18 mouse cellular contexts compared by ENCODE assay signal in genomic region chr5:143683696-143684095, GRCm38 (mm10). TPM values are rescaled to one million over a fixed set of nuclear protein-coding genes. Genes with fewer than 3 reads are reported as not detected.
A peak's percentile ranks its signal among the peaks of the same experiment; 100 is the strongest.
DNase-seq lines count a peak whose midpoint lies in the region; ATAC-seq and TF ChIP-seq lines count a peak whose summit lies in the region.
"Had no signal": no experiment of that assay in that cellular context is flagged by ENCODE, and none has a peak within 500 bp of the region (broad histone marks: within the 10 kb centered on the region; RNA-seq: fewer than 3 reads in every experiment).

No protein-coding gene starts in this region.

- DNase-seq in hindbrain, embryonic 10.5 days (ENCODE audit: low spot score): no peak
- DNase-seq in hindbrain, postnatal 0 days (ENCODE audit: low spot score): no peak
- peak; percentile 30 for DNase-seq in CD4-positive helper T cell, adult 2 months (ENCODE audit: low read depth, low spot score)
- DNase-seq in limb, embryonic 10.5 days (ENCODE audit: low spot score): no peak
- no peak for DNase-seq in midbrain, embryonic 10.5 days (ENCODE audit: low spot score)
- DNase-seq in adrenal gland, postnatal 4 days (ENCODE audit: low spot score in 2 of 2): no peak
- DNase-seq in thymus, postnatal 25 days: no peak
- DNase-seq: adrenal gland, postnatal 36 days; cerebellum, postnatal 36 days; gastrocnemius, postnatal 10 days; layer of hippocampus, postnatal 36 days; lung, adult 18-20 months had no signal

- no peaks in the 10 kb centered on the region for H3K9me3 ChIP-seq in hindbrain, embryonic 10.5 days
- no peaks in the 10 kb centered on the region for H3K9me3 ChIP-seq in hindbrain, postnatal 0 days (ENCODE audit: low read length)
- H3K9me3 ChIP-seq in limb, embryonic 10.5 days (replicated peaks): no peaks in the 10 kb centered on the region
- no peaks in the 10 kb centered on the region for H3K9me3 ChIP-seq in midbrain, embryonic 10.5 days (replicated peaks)
- H3K9me3 ChIP-seq: forebrain, embryonic 13.5 days; heart, embryonic 10.5 days; midbrain, embryonic 15.5 days had no signal

- no peak overlapping the region for H3K4me2 ChIP-seq in hindbrain, postnatal 0 days (ENCODE audit: low read depth, low read length)
- H3K4me2 ChIP-seq: forebrain, embryonic 13.5 days; midbrain, embryonic 15.5 days had no signal

- peak overlapping the region; percentile 50; the same call in 1 of the 2 replicates for H3K27ac ChIP-seq in hindbrain, embryonic 10.5 days
- H3K27ac ChIP-seq in hindbrain, postnatal 0 days: no peak overlapping the region
- peak overlapping the region; percentile 67; the same call in 1 of the 2 replicates for H3K27ac ChIP-seq in limb, embryonic 10.5 days
- H3K27ac ChIP-seq in midbrain, embryonic 10.5 days (replicated peaks): no peak overlapping the region
- H3K27ac ChIP-seq: forebrain, embryonic 13.5 days; heart, embryonic 10.5 days; macrophage; midbrain, embryonic 15.5 days had no signal

- peaks cover 20% of the 10 kb centered on the region for H3K36me3 ChIP-seq in hindbrain, embryonic 10.5 days
- peaks cover 12% of the 10 kb centered on the region; the same call in 1 of the 2 replicates for H3K36me3 ChIP-seq in hindbrain, postnatal 0 days (ENCODE audit: insufficient read depth, low read length)
- H3K36me3 ChIP-seq in limb, embryonic 10.5 days: peaks cover 39% of the 10 kb centered on the region
- peaks cover 24% of the 10 kb centered on the region for H3K36me3 ChIP-seq in midbrain, embryonic 10.5 days
- H3K36me3 ChIP-seq: midbrain, embryonic 15.5 days had no signal

- WGBS in hindbrain, embryonic 10.5 days: 66% methylated on average over 6 of the region's 6 CpGs
- 64% methylated on average over 6 of the region's 6 CpGs for WGBS in hindbrain, postnatal 0 days
- 80% methylated on average over 6 of the region's 6 CpGs for WGBS in limb, embryonic 10.5 days
- WGBS in midbrain, embryonic 10.5 days: 82% methylated on average over 6 of the region's 6 CpGs

- peaks cover 12% of the 10 kb centered on the region for H3K4me1 ChIP-seq in hindbrain, embryonic 10.5 days (replicated peaks)
- H3K4me1 ChIP-seq in hindbrain, postnatal 0 days (ENCODE audit: insufficient read depth, low read length): no peaks in the 10 kb centered on the region
- H3K4me1 ChIP-seq in limb, embryonic 10.5 days: peaks cover 35% of the 10 kb centered on the region
- H3K4me1 ChIP-seq in midbrain, embryonic 10.5 days: peaks cover 9% of the 10 kb centered on the region
- H3K4me1 ChIP-seq: midbrain, embryonic 15.5 days had no signal

- no peak overlapping the region for H3K9ac ChIP-seq in hindbrain, postnatal 0 days (replicated peaks; ENCODE audit: low read length)
- H3K9ac ChIP-seq: forebrain, embryonic 13.5 days; midbrain, embryonic 15.5 days had no signal

- no peak overlapping the region for H3K4me3 ChIP-seq in hindbrain, embryonic 10.5 days
- H3K4me3 ChIP-seq in hindbrain, postnatal 0 days (ENCODE audit: low read length): no peak overlapping the region
- H3K4me3 ChIP-seq in limb, embryonic 10.5 days: no peak overlapping the region
- H3K4me3 ChIP-seq in midbrain, embryonic 10.5 days: no peak overlapping the region
- H3K4me3 ChIP-seq: forebrain, embryonic 13.5 days; heart, embryonic 10.5 days; midbrain, embryonic 15.5 days had no signal

- no peak for TF ChIP-seq CTCF in hindbrain, postnatal 0 days (IDR thresholded peaks at IDR 0.05; ENCODE audit: low read depth)

- ATAC-seq in hindbrain, postnatal 0 days: no peak
- ATAC-seq in activated CD4-positive, CD25-positive, alpha-beta regulatory T cell, adult 4 months: peak; percentile 51
- ATAC-seq: forebrain, embryonic 13.5 days; intestine, postnatal 0 days; midbrain, embryonic 15.5 days had no signal

- no peaks in the 10 kb centered on the region for H3K27me3 ChIP-seq in hindbrain, embryonic 10.5 days (ENCODE audit: insufficient read depth, poor library complexity, severe bottlenecking)
- no peaks in the 10 kb centered on the region for H3K27me3 ChIP-seq in hindbrain, postnatal 0 days (ENCODE audit: insufficient read depth, low read length)
- H3K27me3 ChIP-seq in limb, embryonic 10.5 days (ENCODE audit: low read depth, poor library complexity, severe bottlenecking): no peaks in the 10 kb centered on the region
- H3K27me3 ChIP-seq in midbrain, embryonic 10.5 days (ENCODE audit: low read depth, poor library complexity, severe bottlenecking): no peaks in the 10 kb centered on the region
- H3K27me3 ChIP-seq: forebrain, embryonic 13.5 days; midbrain, embryonic 15.5 days had no signal

RNA-seq across cellular contexts. Expression of gene Usp42, which starts 48.4 kb away (rescaled TPM):
- polyA plus RNA-seq in hindbrain, embryonic 10.5 days (2016; fragmentation: Nextera tagmentation; extraction: Ambion mirVana): 27.0 and 28.4 TPM in 2 replicates
- total RNA-seq in hindbrain, postnatal 0 days (2014; rRNA removed): 16.9 and 20.4 TPM in 2 replicates
- polyA plus RNA-seq in hindbrain, postnatal 0 days (2015; fragmentation: Nextera tagmentation; extraction: Ambion mirVana): 16.6 and 17.0 TPM in 2 replicates
- 1 to 10 TPM; 8.3 to 9.3 TPM for polyA plus RNA-seq in activated CD4-positive, CD25-positive, alpha-beta regulatory T cell, adult 4 months (2017; shearing (Covaris generic))
- 30.5 and 34.7 TPM in 2 replicates for polyA plus RNA-seq in limb, embryonic 10.5 days (2016; fragmentation: Nextera tagmentation; extraction: Ambion mirVana)
- polyA plus RNA-seq in midbrain, embryonic 10.5 days (2016; fragmentation: Nextera tagmentation; extraction: Ambion mirVana): 26.9 and 32.1 TPM in 2 replicates
- 10 to 100 TPM; 21.2 to 22.3 TPM for total RNA-seq in adrenal gland, postnatal 4 days (2021)

Comparison
In these comparisons a context has a peak if more than half of its experiments do, and no peak if none do; other contexts are left out.
1. H3K27ac ChIP-seq: peak in hindbrain, embryonic 10.5 days (single experiment) and limb, embryonic 10.5 days (single experiment); none in hindbrain, postnatal 0 days (single experiment) and midbrain, embryonic 10.5 days (single experiment).